Mouse (Mus musculus) neural tube, embryonic 12.5 days (tissue): ENCODE data around the gene 4930438A08Rik. TPM values are rescaled to one million over a fixed set of nuclear protein-coding genes. Genes with fewer than 3 reads are reported as not detected.
"Not testable (repeated sequence)": the region's sequence is repeated elsewhere in the genome, so short reads cannot be mapped to it uniquely, and the experiment has no call there.

Experiments
- ATAC-seq: fragments of 200-750 bp; cut with Nextera tagmentation; 2 replicates; pipeline ENCODE4 v1.8.0; 2017; ENCODE audit warnings: low read depth, mild to moderate bottlenecking, moderate TSS enrichment, moderate library complexity; ENCODE audit not compliant: low FRiP score
- H3K27ac ChIP-seq: fragments of 300-500 bp; sonication (generic); 2 replicates; pipeline ENCODE4 v1.5.1; 2016
- H3K27me3 ChIP-seq: fragments of 300-500 bp; sonication (generic); replicated peaks from 2 replicates; pipeline ENCODE4 v1.6.1; 2016; ENCODE audit warnings: mild to moderate bottlenecking
- H3K36me3 ChIP-seq: fragments of 300-500 bp; sonication (generic); 2 replicates; pipeline ENCODE4 v1.6.1; 2016; ENCODE audit warnings: mild to moderate bottlenecking
- H3K4me1 ChIP-seq: fragments of 300-500 bp; sonication (generic); 2 replicates; pipeline ENCODE4 v1.6.1; 2016
- H3K4me2 ChIP-seq: fragments of 300-500 bp; sonication (generic); replicated peaks from 2 replicates; pipeline ENCODE4 v1.6.1; 2016; ENCODE audit warnings: mild to moderate bottlenecking
- H3K4me3 ChIP-seq: fragments of 300-500 bp; sonication (generic); 2 replicates; pipeline ENCODE4 v1.5.1; 2016
- H3K9ac ChIP-seq: fragments of 300-500 bp; sonication (generic); 2 replicates; pipeline ENCODE4 v1.6.1; 2016; ENCODE audit warnings: mild to moderate bottlenecking
- H3K9me3 ChIP-seq: fragments of 300-500 bp; sonication (generic); 2 replicates; pipeline ENCODE4 v1.6.1; 2016; ENCODE audit warnings: mild to moderate bottlenecking
- WGBS: fragments of 180-500 bp; shearing (Covaris S2); methylation state at CpG from one replicate; pipeline ENCODE4 v1.1.7; 2016; 5-methylcytosine and 5-hydroxymethylcytosine counted together
- polyA plus RNA-seq: library from polyadenylated mRNA; unstranded; fragments of >200 nt; fragmentation: Nextera tagmentation; extraction: Ambion mirVana; gene quantifications from 2 replicates; pipeline ENCODE4 v1.2.1, GENCODE M21; 2016

4930438A08Rik gene
- polyA plus RNA-seq, 1 experiment from 2014 or later: 0.15 TPM

- Histone ChIP-seq H3K4me3 (no peak overlapping the region), H3K27me3 (no peaks in the 10 kb centered on the region), H3K4me2 (no peak overlapping the region), H3K4me1 (no peaks in the 10 kb centered on the region), H3K27ac (no peak overlapping the region), H3K36me3 (no peaks in the 10 kb centered on the region), H3K9ac (no peak overlapping the region), H3K9me3 (no peaks in the 10 kb centered on the region)
- ATAC-seq: no peak
- 86% methylated on average over 4 of the region's 4 CpGs for WGBS
Observed at GRCm38 (mm10) chr11:58290812-58291211, 16.2 kb downstream of the 4930438A08Rik start.

- no peak overlapping the region for H3K4me3 ChIP-seq
- H3K4me2 ChIP-seq: no peak overlapping the region
- H3K27ac ChIP-seq: no peak overlapping the region
- no peaks in the 10 kb centered on the region for H3K36me3 ChIP-seq
- H3K27me3 ChIP-seq: no peaks in the 10 kb centered on the region
- H3K9me3 ChIP-seq: no peaks in the 10 kb centered on the region
- WGBS: 55% methylated on average over 4 of the region's 4 CpGs
- ATAC-seq: no peak
- no peaks in the 10 kb centered on the region for H3K4me1 ChIP-seq
- H3K9ac ChIP-seq: no peak overlapping the region
Observed at GRCm38 (mm10) chr11:58292791-58293190, 18.2 kb downstream of the 4930438A08Rik start.

GRCm38 (mm10) chr11:58297396-58297795 is 22.8 kb downstream of the 4930438A08Rik start:
- 67% methylated on average over 6 of the region's 6 CpGs for WGBS
- no peak for ATAC-seq
- no peak overlapping the region for H3K4me2 ChIP-seq
- H3K4me3 ChIP-seq: no peak overlapping the region
- H3K36me3 ChIP-seq: no peaks in the 10 kb centered on the region
- no peak overlapping the region for H3K9ac ChIP-seq
- H3K27ac ChIP-seq: no peak overlapping the region
- H3K9me3 ChIP-seq: no peaks in the 10 kb centered on the region
- no peaks in the 10 kb centered on the region for H3K27me3 ChIP-seq
- H3K4me1 ChIP-seq: no peaks in the 10 kb centered on the region; the same call in 1 of the 2 replicates

GRCm38 (mm10) chr11:58301057-58301456 is 26.5 kb downstream of the 4930438A08Rik start:
- peak overlapping the region; percentile 52 for H3K4me2 ChIP-seq
- no peaks in the 10 kb centered on the region for H3K9me3 ChIP-seq
- H3K4me1 ChIP-seq: peaks cover 5% of the 10 kb centered on the region
- 0 out of 2 replicates have a peak overlapping the region, but pooled peaks have one; percentile 17 for H3K9ac ChIP-seq
- H3K27me3 ChIP-seq: no peaks in the 10 kb centered on the region
- no peak overlapping the region for H3K27ac ChIP-seq
- 16% methylated on average over 13 of the region's 13 CpGs for WGBS
- peak overlapping the region; percentile 2; the same call in 1 of the 2 replicates for H3K4me3 ChIP-seq
- H3K36me3 ChIP-seq: no peaks in the 10 kb centered on the region
- no peak for ATAC-seq

- under 1% methylated on average over 36 of the region's 36 CpGs for WGBS
- Histone ChIP-seq H3K4me1 (peaks cover 6% of the 10 kb centered on the region), H3K36me3 (no peaks in the 10 kb centered on the region), H3K27me3 (no peaks in the 10 kb centered on the region), H3K9me3 (no peaks in the 10 kb centered on the region), H3K4me3 (peak overlapping the region; percentile 56), H3K4me2 (peak overlapping the region; percentile 63), H3K9ac (peak overlapping the region; percentile 57), H3K27ac (peak overlapping the region; percentile 62; the same call in 1 of the 2 replicates)
- peak; percentile 93 for ATAC-seq
Observed at GRCm38 (mm10) chr11:58301837-58302754, 27.5 kb downstream of the 4930438A08Rik start.

GRCm38 (mm10) chr11:58302774-58303445 is 28.3 kb downstream of the 4930438A08Rik start:
- Histone ChIP-seq H3K27ac (peak overlapping the region; percentile 62; the same call in 1 of the 2 replicates), H3K27me3 (no peaks in the 10 kb centered on the region), H3K4me1 (peaks cover 14% of the 10 kb centered on the region), H3K4me2 (peak overlapping the region; percentile 63), H3K9ac (peak overlapping the region; percentile 57), H3K9me3 (no peaks in the 10 kb centered on the region), H3K36me3 (no peaks in the 10 kb centered on the region), H3K4me3 (peak overlapping the region; percentile 56)
- WGBS: under 1% methylated on average over 26 of the region's 26 CpGs
- ATAC-seq: peak; percentile 33

- H3K4me3 ChIP-seq: no peak overlapping the region
- no peak overlapping the region for H3K27ac ChIP-seq
- no peak for ATAC-seq
- no peaks in the 10 kb centered on the region for H3K9me3 ChIP-seq
- H3K36me3 ChIP-seq: no peaks in the 10 kb centered on the region
- H3K4me1 ChIP-seq: peaks cover 17% of the 10 kb centered on the region
- H3K27me3 ChIP-seq: no peaks in the 10 kb centered on the region
- WGBS: 19% methylated on average over 7 of the region's 7 CpGs
- H3K9ac ChIP-seq: no peak overlapping the region
- peak overlapping the region; percentile 53 for H3K4me2 ChIP-seq
Observed at GRCm38 (mm10) chr11:58303594-58303993, 29.0 kb downstream of the 4930438A08Rik start.

GRCm38 (mm10) chr11:58305299-58305698 is 30.7 kb downstream of the 4930438A08Rik start:
- H3K4me1 ChIP-seq: peaks cover 17% of the 10 kb centered on the region
- WGBS: 93% methylated on average over 8 of the region's 8 CpGs
- ATAC-seq, H3K36me3 ChIP-seq, H3K4me3 ChIP-seq, H3K27ac ChIP-seq, H3K9ac ChIP-seq, H3K9me3 ChIP-seq, H3K27me3 ChIP-seq, H3K4me2 ChIP-seq: not testable (repeated sequence)

GRCm38 (mm10) chr11:58306860-58307308 is 32.3 kb downstream of the 4930438A08Rik start, which contains the start of gene Zfp692:
Gene Zfp692, plus strand, starts transcription at chr11:58307069.
- Histone ChIP-seq H3K4me2 (peak within 1 kb of the TSS; percentile 88), H3K27ac (peak within 1 kb of the TSS; percentile 26; the same call in 1 of the 2 replicates), H3K4me1 (peaks cover 17% of the 10 kb centered on the region), H3K4me3 (peak within 1 kb of the TSS; percentile 50), H3K36me3 (peaks cover 13% of the 10 kb centered on the region; the same call in 1 of the 2 replicates), H3K27me3 (no peaks in the 10 kb centered on the region), H3K9ac (peak within 1 kb of the TSS; percentile 65), H3K9me3 (no peaks in the 10 kb centered on the region)
- WGBS: under 1% methylated on average over 34 of the region's 34 CpGs
- ATAC-seq: peak; percentile 84

- peaks cover 13% of the 10 kb centered on the region; the same call in 1 of the 2 replicates for H3K36me3 ChIP-seq
- peak overlapping the region; percentile 26; the same call in 1 of the 2 replicates for H3K27ac ChIP-seq
- WGBS: under 1% methylated on average over 42 of the region's 42 CpGs
- peaks cover 17% of the 10 kb centered on the region for H3K4me1 ChIP-seq
- peak overlapping the region; percentile 50 for H3K4me3 ChIP-seq
- H3K9me3 ChIP-seq: no peaks in the 10 kb centered on the region
- peak; percentile 58 for ATAC-seq
- peak overlapping the region; percentile 65 for H3K9ac ChIP-seq
- H3K27me3 ChIP-seq: no peaks in the 10 kb centered on the region
- peak overlapping the region; percentile 88 for H3K4me2 ChIP-seq
Observed at GRCm38 (mm10) chr11:58307411-58308080, 32.9 kb downstream of the 4930438A08Rik start.

- H3K4me3 ChIP-seq: no peak overlapping the region
- H3K9me3 ChIP-seq: no peaks in the 10 kb centered on the region
- peaks cover 13% of the 10 kb centered on the region; the same call in 1 of the 2 replicates for H3K36me3 ChIP-seq
- no peak overlapping the region for H3K9ac ChIP-seq
- no peaks in the 10 kb centered on the region for H3K27me3 ChIP-seq
- no peak overlapping the region for H3K4me2 ChIP-seq
- peaks cover 14% of the 10 kb centered on the region for H3K4me1 ChIP-seq
- WGBS: 96% methylated on average over 9 of the region's 9 CpGs
- no peak for ATAC-seq
- H3K27ac ChIP-seq: no peak overlapping the region
Observed at GRCm38 (mm10) chr11:58308661-58309060, 34.1 kb downstream of the 4930438A08Rik start.
